Mouse (Mus musculus): ENCODE results near the gene Bok. TPM values are rescaled to one million over a fixed set of nuclear protein-coding genes. Genes with fewer than 3 reads are reported as not detected.

The Bok gene
- polyA plus RNA-seq, 1 experiment from 2014 or later = 33.2 TPM

GRCm38 (mm10) chr1:93740671-93741070 is 55.2 kb downstream of the Bok start:
- Histone ChIP-seq H3K4me1 (ENCODE audit: control insufficient read depth, insufficient read depth, low read length) (peaks cover 14% of the 10 kb centered on the region), H3K9ac (ENCODE audit: low read depth, low read length) (no peak overlapping the region), H3K27me3 (ENCODE audit: control insufficient read depth, insufficient read depth, low read length) (no peaks in the 10 kb centered on the region), H3K4me3 (ENCODE audit: low read depth, low read length) (no peak overlapping the region), H3K36me3 (ENCODE audit: control insufficient read depth, insufficient read depth, low read length) (no peaks in the 10 kb centered on the region), H3K4me2 (no peak overlapping the region), H3K9me3 (replicated peaks; ENCODE audit: control insufficient read depth, low read length) (no peaks in the 10 kb centered on the region), H3K27ac (ENCODE audit: low read depth, low read length) (no peak overlapping the region)
- ATAC-seq (replicated peaks; ENCODE audit: insufficient number of reproducible peaks, low FRiP score, low TSS enrichment) = no peak
- 88% methylated on average over 2 of the region's 2 CpGs for WGBS (ENCODE audit: insufficient replicate concordance)

DNA sequence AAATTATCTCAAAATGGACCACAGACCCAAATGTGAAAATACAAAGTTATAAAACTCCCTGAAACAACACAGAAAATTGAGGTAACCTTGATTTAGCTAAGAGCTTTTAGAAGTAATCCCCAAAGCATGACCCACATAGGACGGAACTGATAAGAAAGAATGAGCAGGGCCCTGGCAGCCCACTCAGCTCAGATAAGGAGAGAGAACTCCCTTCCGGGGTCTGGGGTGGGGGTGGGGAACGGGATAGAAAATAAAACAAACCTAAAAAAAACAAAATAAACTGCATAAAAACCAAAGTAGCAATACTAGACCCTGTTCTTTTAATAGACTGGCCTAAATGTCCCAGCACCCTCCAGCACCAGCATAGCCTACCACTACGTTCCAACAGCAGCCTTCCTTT is 56.5 kb downstream of the Bok start:
- no peak overlapping the region for H3K9ac ChIP-seq (ENCODE audit: low read depth, low read length)
- peaks cover 14% of the 10 kb centered on the region for H3K4me1 ChIP-seq (ENCODE audit: control insufficient read depth, insufficient read depth, low read length)
- no peaks in the 10 kb centered on the region for H3K36me3 ChIP-seq (ENCODE audit: control insufficient read depth, insufficient read depth, low read length)
- H3K4me3 ChIP-seq (ENCODE audit: low read depth, low read length) = no peak overlapping the region
- peak overlapping the region; percentile 63 for H3K27ac ChIP-seq (ENCODE audit: low read depth, low read length)
- 12% methylated on average over 4 of the region's 4 CpGs for WGBS (ENCODE audit: insufficient replicate concordance)
- no peaks in the 10 kb centered on the region for H3K9me3 ChIP-seq (replicated peaks; ENCODE audit: control insufficient read depth, low read length)
- 0 out of 2 replicates have a peak, but pooled peaks have one; percentile 63 for ATAC-seq (replicated peaks; ENCODE audit: insufficient number of reproducible peaks, low FRiP score, low TSS enrichment)
- no peaks in the 10 kb centered on the region for H3K27me3 ChIP-seq (ENCODE audit: control insufficient read depth, insufficient read depth, low read length)
- peak overlapping the region; percentile 31 for H3K4me2 ChIP-seq

DNA sequence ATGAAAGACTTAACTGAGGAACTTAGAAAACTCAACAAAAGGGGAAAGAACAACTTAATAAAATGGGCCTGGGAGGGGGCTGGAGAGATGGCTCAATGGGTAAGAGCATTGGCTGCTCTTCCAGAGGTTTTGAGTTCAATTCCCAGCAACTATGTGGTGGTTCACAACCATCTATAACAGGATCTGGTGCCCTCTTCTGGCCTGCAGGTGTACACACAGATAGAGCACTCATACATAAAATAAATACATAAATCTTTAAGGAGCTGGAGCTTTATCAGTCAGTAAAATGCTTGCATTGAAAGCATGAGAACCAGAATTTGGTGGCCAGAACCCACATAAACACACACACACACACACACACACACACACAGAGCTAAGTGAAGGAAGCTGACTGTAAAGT is 57.5 kb downstream of the Bok start:
- ATAC-seq (replicated peaks; ENCODE audit: insufficient number of reproducible peaks, low FRiP score, low TSS enrichment) = no peak
- Histone ChIP-seq H3K27ac (ENCODE audit: low read depth, low read length) (no peak overlapping the region), H3K9me3 (replicated peaks; ENCODE audit: control insufficient read depth, low read length) (no peaks in the 10 kb centered on the region), H3K27me3 (ENCODE audit: control insufficient read depth, insufficient read depth, low read length) (no peaks in the 10 kb centered on the region), H3K9ac (ENCODE audit: low read depth, low read length) (no peak overlapping the region), H3K4me3 (ENCODE audit: low read depth, low read length) (no peak overlapping the region), H3K36me3 (ENCODE audit: control insufficient read depth, insufficient read depth, low read length) (no peaks in the 10 kb centered on the region), H3K4me2 (no peak overlapping the region), H3K4me1 (ENCODE audit: control insufficient read depth, insufficient read depth, low read length) (peaks cover 11% of the 10 kb centered on the region)

Other genes starting within 250 kb of the Bok start
- 137 and 144 TPM in 2 replicates for gene Hdlbp, start 206.8 kb upstream of the Bok start, polyA plus RNA-seq (2014; fragmentation: Nextera tagmentation; extraction: Ambion mirVana)
- 3.7 and 4.8 TPM in 2 replicates for gene Farp2, start 173.6 kb upstream of the Bok start, polyA plus RNA-seq (2014; fragmentation: Nextera tagmentation; extraction: Ambion mirVana)
- gene Stk25, start 27.0 kb upstream of the Bok start, polyA plus RNA-seq (2014; fragmentation: Nextera tagmentation; extraction: Ambion mirVana) = 144 and 152 TPM in 2 replicates
- 70.6 and 70.9 TPM in 2 replicates for gene Atg4b, start 65.8 kb downstream of the Bok start, polyA plus RNA-seq (2014; fragmentation: Nextera tagmentation; extraction: Ambion mirVana)
- gene Thap4, start 69.2 kb downstream of the Bok start, polyA plus RNA-seq (2014; fragmentation: Nextera tagmentation; extraction: Ambion mirVana) = 49.5 and 53.3 TPM in 2 replicates
- 201 and 206 TPM in 2 replicates for gene Dtymk, start 116.3 kb downstream of the Bok start, polyA plus RNA-seq (2014; fragmentation: Nextera tagmentation; extraction: Ambion mirVana)
- 14.4 and 15.5 TPM in 2 replicates for gene Ing5, start 118.3 kb downstream of the Bok start, polyA plus RNA-seq (2014; fragmentation: Nextera tagmentation; extraction: Ambion mirVana)
- gene D2hgdh, start 139.2 kb downstream of the Bok start, polyA plus RNA-seq (2014; fragmentation: Nextera tagmentation; extraction: Ambion mirVana) = 12.0 and 12.9 TPM in 2 replicates
- gene Gal3st2, start 175.6 kb downstream of the Bok start, polyA plus RNA-seq (2014; fragmentation: Nextera tagmentation; extraction: Ambion mirVana) = 0.17 TPM in 1 of 2 replicates, not detected in the other
- not detected in 2 replicates for gene Gal3st2b, start 232.7 kb downstream of the Bok start, polyA plus RNA-seq (2014; fragmentation: Nextera tagmentation; extraction: Ambion mirVana)